Mouse (Mus musculus): ENCODE data around the gene Pdxp. TPM values are rescaled to one million over a fixed set of nuclear protein-coding genes. Genes with fewer than 3 reads are reported as not detected.

Pdxp gene
- polyA plus RNA-seq, 1 experiment = 33.1 TPM

DNA sequence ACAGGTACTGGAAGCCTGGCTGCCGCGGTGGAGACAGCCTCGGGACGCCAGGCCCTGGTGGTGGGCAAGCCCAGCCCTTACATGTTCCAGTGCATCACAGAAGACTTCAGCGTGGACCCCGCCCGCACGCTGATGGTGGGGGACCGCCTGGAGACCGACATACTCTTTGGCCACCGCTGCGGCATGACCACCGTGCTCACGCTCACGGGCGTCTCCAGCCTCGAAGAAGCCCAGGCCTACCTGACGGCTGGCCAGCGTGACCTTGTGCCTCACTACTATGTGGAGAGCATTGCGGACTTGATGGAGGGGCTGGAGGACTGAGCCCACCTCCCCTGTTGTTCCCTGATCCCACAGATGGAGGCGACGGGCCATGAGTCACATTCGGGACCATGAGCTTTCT lies 4.4 kb downstream of the Pdxp start:
- Histone ChIP-seq H3ac (ENCODE audit: control insufficient read depth, insufficient read length) (no peak overlapping the region), H3K27me3 (ENCODE audit: control insufficient read depth, insufficient read depth, insufficient read length) (no peaks in the 10 kb centered on the region), H3K4me3 (no peak overlapping the region), H3K79me2 (ENCODE audit: control insufficient read depth, insufficient read depth) (peaks cover 14% of the 10 kb centered on the region), H3K36me3 (ENCODE audit: control insufficient read depth, insufficient read depth) (no peaks in the 10 kb centered on the region), H3K4me2 (ENCODE audit: low read depth) (no peak overlapping the region)
- TF ChIP-seq POLR2AphosphoS2 (IDR thresholded peaks at IDR 0.05; ENCODE audit: insufficient read length, low read depth) (peak; percentile 22), SRF (IDR thresholded peaks at IDR 0.05; ENCODE audit: control insufficient read depth, insufficient read length, low read depth) (no peak), MYOD1 (IDR thresholded peaks at IDR 0.05; ENCODE audit: control insufficient read depth in 1 of 3, insufficient read length in 2 of 3, low read depth in 2 of 3) (no peak)

DNA sequence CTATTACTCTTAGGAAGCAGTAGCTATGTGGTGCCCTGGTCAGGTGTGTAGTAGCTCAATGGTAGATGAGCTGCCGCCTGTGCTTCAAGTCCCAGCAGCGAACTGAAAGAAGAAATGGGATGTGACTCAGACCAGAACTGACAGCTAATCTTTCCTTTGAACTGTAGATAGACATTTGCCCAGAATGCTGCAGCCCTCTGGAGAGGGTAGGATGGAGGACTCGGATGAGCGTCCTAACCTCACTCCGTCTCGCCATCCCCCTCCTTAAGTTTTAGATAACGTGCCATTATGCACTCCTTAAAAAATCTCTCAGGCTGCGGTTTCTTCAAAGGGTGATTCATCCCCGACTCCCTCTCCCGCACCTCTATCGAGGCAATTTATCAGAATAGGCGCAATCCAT lies 6.2 kb downstream of the Pdxp start:
- Histone ChIP-seq H3K4me2 (ENCODE audit: low read depth) (no peak overlapping the region), H3K36me3 (ENCODE audit: control insufficient read depth, insufficient read depth) (no peaks in the 10 kb centered on the region), H3ac (ENCODE audit: control insufficient read depth, insufficient read length) (no peak overlapping the region), H3K79me2 (ENCODE audit: control insufficient read depth, insufficient read depth) (peaks cover 8% of the 10 kb centered on the region), H3K27me3 (ENCODE audit: control insufficient read depth, insufficient read depth, insufficient read length) (no peaks in the 10 kb centered on the region), H3K4me3 (no peak overlapping the region)
- TF ChIP-seq CEBPB (IDR thresholded peaks at IDR 0.05; ENCODE audit: insufficient read depth, poor library complexity, severe bottlenecking) = no peak
- TF ChIP-seq TCF3 (IDR thresholded peaks at IDR 0.05; ENCODE audit: insufficient read length, low read depth) = no peak
- TF ChIP-seq REST (IDR thresholded peaks at IDR 0.05; ENCODE audit: insufficient read depth, insufficient read length) = no peak
- no peak for TF ChIP-seq MYOD1 (IDR thresholded peaks at IDR 0.05; ENCODE audit: control insufficient read depth in 1 of 3, insufficient read length in 2 of 3, low read depth in 2 of 3)
- TF ChIP-seq E2F4 (IDR thresholded peaks at IDR 0.05; ENCODE audit: insufficient read depth) = no peak
- no peak for TF ChIP-seq POLR2A (IDR thresholded peaks at IDR 0.05; ENCODE audit: insufficient read length, low read depth)
- no peak for TF ChIP-seq USF1 (IDR thresholded peaks at IDR 0.05; ENCODE audit: low read depth)
- no peak for TF ChIP-seq POLR2AphosphoS2 (IDR thresholded peaks at IDR 0.05; ENCODE audit: insufficient read length, low read depth)
- no peak for TF ChIP-seq MYOG (IDR thresholded peaks at IDR 0.05; ENCODE audit: control insufficient read depth in 1 of 3, insufficient read depth in 1 of 3, insufficient read length in 2 of 3, low read depth in 2 of 3)
- TF ChIP-seq SRF (IDR thresholded peaks at IDR 0.05; ENCODE audit: control insufficient read depth, insufficient read length, low read depth) = no peak
- no peak for TF ChIP-seq MAX (IDR thresholded peaks at IDR 0.05; ENCODE audit: low read depth)
- no peak for TF ChIP-seq TCF12 (IDR thresholded peaks at IDR 0.05; ENCODE audit: insufficient read depth, poor library complexity, severe bottlenecking)

DNA sequence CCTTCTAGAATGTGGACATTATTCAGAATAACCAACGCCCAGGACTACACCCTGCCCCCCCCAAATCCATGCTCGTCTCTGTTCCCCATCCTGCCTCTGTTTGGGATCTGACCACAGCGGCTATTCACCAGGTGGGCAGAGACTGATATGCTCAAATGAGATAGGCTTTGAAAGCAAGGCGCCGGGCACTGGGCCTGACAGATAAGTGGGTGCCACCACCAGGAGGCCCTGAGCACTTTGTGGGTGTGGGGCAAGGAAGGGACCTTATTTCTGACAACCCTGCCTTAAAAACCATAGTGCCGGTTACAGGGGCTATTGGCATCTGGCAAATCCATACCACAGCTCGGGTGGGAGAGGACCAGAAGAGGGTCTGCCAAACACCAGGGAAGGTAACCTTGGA lies 9.0 kb downstream of the Pdxp start:
- Histone ChIP-seq H3K36me3 (ENCODE audit: control insufficient read depth, insufficient read depth) (no peaks in the 10 kb centered on the region), H3K79me2 (ENCODE audit: control insufficient read depth, insufficient read depth) (peaks cover 13% of the 10 kb centered on the region), H3K4me3 (no peak overlapping the region), H3K4me2 (ENCODE audit: low read depth) (no peak overlapping the region), H3K27me3 (ENCODE audit: control insufficient read depth, insufficient read depth, insufficient read length) (no peaks in the 10 kb centered on the region), H3ac (ENCODE audit: control insufficient read depth, insufficient read length) (no peak overlapping the region)
- TF ChIP-seq MAX (IDR thresholded peaks at IDR 0.05; ENCODE audit: low read depth) = no peak
- TF ChIP-seq REST (IDR thresholded peaks at IDR 0.05; ENCODE audit: insufficient read depth, insufficient read length) = no peak
- TF ChIP-seq POLR2AphosphoS2 (IDR thresholded peaks at IDR 0.05; ENCODE audit: insufficient read length, low read depth) = no peak
- no peak for TF ChIP-seq MYOG (IDR thresholded peaks at IDR 0.05; ENCODE audit: control insufficient read depth in 1 of 3, insufficient read depth in 1 of 3, insufficient read length in 2 of 3, low read depth in 2 of 3)
- TF ChIP-seq USF1 (IDR thresholded peaks at IDR 0.05; ENCODE audit: low read depth) = no peak
- no peak for TF ChIP-seq TCF3 (IDR thresholded peaks at IDR 0.05; ENCODE audit: insufficient read length, low read depth)
- TF ChIP-seq MYOD1 (IDR thresholded peaks at IDR 0.05; ENCODE audit: control insufficient read depth in 1 of 3, insufficient read length in 2 of 3, low read depth in 2 of 3) = no peak
- TF ChIP-seq POLR2A (IDR thresholded peaks at IDR 0.05; ENCODE audit: insufficient read length, low read depth) = no peak
- no peak for TF ChIP-seq TCF12 (IDR thresholded peaks at IDR 0.05; ENCODE audit: insufficient read depth, poor library complexity, severe bottlenecking)
- no peak for TF ChIP-seq SRF (IDR thresholded peaks at IDR 0.05; ENCODE audit: control insufficient read depth, insufficient read length, low read depth)
- TF ChIP-seq CEBPB (IDR thresholded peaks at IDR 0.05; ENCODE audit: insufficient read depth, poor library complexity, severe bottlenecking) = no peak
- TF ChIP-seq E2F4 (IDR thresholded peaks at IDR 0.05; ENCODE audit: insufficient read depth) = no peak

DNA sequence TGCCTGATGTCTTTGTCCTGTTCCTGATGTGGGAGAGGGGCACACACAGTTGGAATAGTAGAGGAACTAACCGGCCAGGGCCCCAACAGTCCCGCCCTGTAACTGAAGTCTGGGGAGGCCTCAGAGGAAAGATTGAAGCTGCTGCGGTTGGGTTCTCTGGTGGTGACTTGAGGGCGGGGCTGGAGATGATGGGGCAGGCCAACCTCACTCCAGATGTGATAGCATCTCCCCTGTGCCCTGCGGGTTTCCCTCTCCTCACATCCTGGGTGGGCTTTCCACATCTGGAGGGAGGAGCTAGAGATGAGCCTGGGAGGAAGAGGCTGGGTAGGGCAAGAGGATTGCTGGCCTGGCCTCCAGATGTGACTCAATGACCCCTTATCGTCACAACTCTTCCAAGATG lies 9.9 kb downstream of the Pdxp start:
- Histone ChIP-seq H3K4me3 (no peak overlapping the region), H3K27me3 (ENCODE audit: control insufficient read depth, insufficient read depth, insufficient read length) (no peaks in the 10 kb centered on the region), H3K4me2 (ENCODE audit: low read depth) (no peak overlapping the region), H3K36me3 (ENCODE audit: control insufficient read depth, insufficient read depth) (peaks cover 3% of the 10 kb centered on the region), H3ac (ENCODE audit: control insufficient read depth, insufficient read length) (no peak overlapping the region), H3K79me2 (ENCODE audit: control insufficient read depth, insufficient read depth) (peaks cover 18% of the 10 kb centered on the region)
- TF ChIP-seq MYOD1 (IDR thresholded peaks at IDR 0.05; ENCODE audit: control insufficient read depth in 1 of 3, insufficient read length in 2 of 3, low read depth in 2 of 3) (no peak), TCF3 (IDR thresholded peaks at IDR 0.05; ENCODE audit: insufficient read length, low read depth) (no peak)

DNA sequence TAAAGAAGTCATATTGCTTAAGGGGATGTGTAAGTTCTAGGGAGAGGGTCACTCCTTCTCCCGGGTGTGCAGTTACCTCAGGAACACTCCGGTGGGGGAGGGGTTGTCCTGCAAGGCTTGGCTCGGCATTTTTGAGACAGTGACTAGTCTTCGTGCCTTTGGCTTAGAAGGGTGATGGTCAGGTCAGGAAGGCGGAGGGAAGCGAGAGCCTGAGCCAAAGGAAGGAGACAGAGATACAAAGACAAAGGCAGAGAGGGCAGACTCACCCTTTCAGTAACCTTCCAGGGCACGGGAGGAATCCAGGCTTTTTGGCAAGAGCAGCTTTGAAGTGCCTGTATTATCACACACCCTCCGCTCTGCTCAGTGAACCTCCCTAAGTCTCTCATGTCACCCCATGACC lies 11.4 kb downstream of the Pdxp start:
- Histone ChIP-seq H3ac (ENCODE audit: control insufficient read depth, insufficient read length) (no peak overlapping the region), H3K4me3 (peak overlapping the region; percentile 100), H3K79me2 (ENCODE audit: control insufficient read depth, insufficient read depth) (peaks cover 25% of the 10 kb centered on the region), H3K27me3 (ENCODE audit: control insufficient read depth, insufficient read depth, insufficient read length) (no peaks in the 10 kb centered on the region), H3K4me2 (ENCODE audit: low read depth) (peak overlapping the region; percentile 100), H3K36me3 (ENCODE audit: control insufficient read depth, insufficient read depth) (peaks cover 17% of the 10 kb centered on the region)
- TF ChIP-seq E2F4 (IDR thresholded peaks at IDR 0.05; ENCODE audit: insufficient read depth) (no peak), POLR2A (IDR thresholded peaks at IDR 0.05; ENCODE audit: insufficient read length, low read depth) (peak; percentile 31)
